In the genomic region with DNA sequence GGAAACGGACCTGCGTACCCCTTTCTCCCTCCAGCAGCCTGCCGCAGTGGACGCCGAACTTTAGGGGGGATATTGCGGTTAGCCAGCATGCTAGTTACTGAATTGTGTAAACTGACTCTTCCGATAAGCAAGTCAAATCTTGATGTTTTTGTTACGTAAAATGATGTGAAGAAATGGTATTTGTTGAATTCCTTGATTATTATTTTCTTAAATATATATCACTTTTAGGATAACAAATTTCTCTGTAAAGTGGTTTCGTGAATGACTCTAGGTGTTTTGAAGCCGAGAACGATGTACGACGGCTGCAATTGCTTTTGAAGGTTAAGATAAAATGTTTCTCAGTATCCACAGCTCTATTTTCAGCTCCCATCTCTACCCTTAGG, we compare ENCODE assay signal across 8 mouse cellular contexts. TPM values are rescaled to one million over a fixed set of nuclear protein-coding genes. Genes with fewer than 3 reads are reported as not detected.
DNase-seq lines count a peak whose midpoint lies in the region; ATAC-seq and TF ChIP-seq lines count a peak whose summit lies in the region.

No protein-coding gene starts in this region.

- DNase-seq in spleen, adult 2 months (ENCODE audit: low read depth in 1 of 2, low spot score in 2 of 2) = no peak
- DNase-seq in spleen, adult 12 weeks (ENCODE audit: low spot score) = no peak
- DNase-seq in stomach, postnatal 0 days (ENCODE audit: low spot score) = no peak
- no peak for DNase-seq in gastrocnemius, postnatal 10 days
- DNase-seq in adipocyte (ENCODE audit: low spot score) = no peak

- TF ChIP-seq EP300 in stomach, postnatal 0 days (optimal IDR thresholded peaks at IDR 0.05) = no peak

- H3K36me3 ChIP-seq in erythroblast, embryonic 14.5 days (ENCODE audit: control insufficient read depth) = no peaks in the 10 kb centered on the region; the same call in none of the 2 replicates
- H3K36me3 ChIP-seq in spleen, adult 2 months (ENCODE audit: control insufficient read depth, insufficient read depth, low read length) = no peaks in the 10 kb centered on the region
- H3K36me3 ChIP-seq in limb, embryonic 15.5 days = no peaks in the 10 kb centered on the region
- H3K36me3 ChIP-seq in stomach, postnatal 0 days (ENCODE audit: control insufficient read depth, insufficient read depth, low read length) = no peaks in the 10 kb centered on the region

- H3K4me1 ChIP-seq in erythroblast, embryonic 14.5 days (ENCODE audit: control insufficient read depth) = peaks cover 33% of the 10 kb centered on the region
- H3K4me1 ChIP-seq in spleen, adult 2 months (ENCODE audit: control insufficient read depth, insufficient read depth, insufficient read length) = peaks cover 8% of the 10 kb centered on the region
- H3K4me1 ChIP-seq in limb, embryonic 15.5 days = peaks cover 21% of the 10 kb centered on the region
- no peaks in the 10 kb centered on the region; the same call in 1 of the 2 replicates for H3K4me1 ChIP-seq in stomach, postnatal 0 days (replicated peaks; ENCODE audit: control insufficient read depth, insufficient read depth)

- peak overlapping the region; percentile 87 for H3K4me3 ChIP-seq in erythroblast, embryonic 14.5 days (replicated peaks)
- peak overlapping the region; percentile 67 for H3K4me3 ChIP-seq in spleen, adult 2 months (ENCODE audit: extremely low read depth, insufficient read depth, insufficient read length)
- H3K4me3 ChIP-seq in limb, embryonic 15.5 days = peak overlapping the region; percentile 79
- peak overlapping the region; percentile 83 for H3K4me3 ChIP-seq in stomach, postnatal 0 days (ENCODE audit: low read depth, low read length)

- peak overlapping the region; percentile 96 for H3K27ac ChIP-seq in spleen, adult 2 months (ENCODE audit: insufficient read depth, low read length)
- H3K27ac ChIP-seq in limb, embryonic 15.5 days = peak overlapping the region; percentile 97
- H3K27ac ChIP-seq in stomach, postnatal 0 days (replicated peaks) = peak overlapping the region; percentile 96

- peak overlapping the region; percentile 55 for H3K4me2 ChIP-seq in limb, embryonic 15.5 days
- H3K4me2 ChIP-seq in stomach, postnatal 0 days (replicated peaks; ENCODE audit: low read depth) = peak overlapping the region; percentile 68

- TF ChIP-seq CTCF in spleen, adult 2 months (IDR thresholded peaks at IDR 0.05; ENCODE audit: extremely low read depth, insufficient read depth, insufficient read length, insufficient replicate concordance) = no peak
- TF ChIP-seq CTCF in stomach, postnatal 0 days (IDR thresholded peaks at IDR 0.05; ENCODE audit: low read depth) = no peak

- no peak for TF ChIP-seq POLR2A in spleen, adult 2 months (IDR thresholded peaks at IDR 0.05; ENCODE audit: low read depth, low read length)

- H3K9me3 ChIP-seq in erythroblast, embryonic 14.5 days (ENCODE audit: control insufficient read depth, low read length) = no peaks in the 10 kb centered on the region
- H3K9me3 ChIP-seq in limb, embryonic 15.5 days = no peaks in the 10 kb centered on the region
- no peaks in the 10 kb centered on the region for H3K9me3 ChIP-seq in stomach, postnatal 0 days (ENCODE audit: control insufficient read depth, low read length)

- H3K9ac ChIP-seq in limb, embryonic 15.5 days = peak overlapping the region; percentile 79
- H3K9ac ChIP-seq in stomach, postnatal 0 days (ENCODE audit: low read length) = peak overlapping the region; percentile 90

- H3K27me3 ChIP-seq in erythroblast, embryonic 14.5 days (ENCODE audit: control insufficient read depth) = no peaks in the 10 kb centered on the region
- H3K27me3 ChIP-seq in spleen, adult 2 months (ENCODE audit: control insufficient read depth, insufficient read depth, low read length) = no peaks in the 10 kb centered on the region
- no peaks in the 10 kb centered on the region for H3K27me3 ChIP-seq in limb, embryonic 15.5 days
- no peaks in the 10 kb centered on the region for H3K27me3 ChIP-seq in stomach, postnatal 0 days (ENCODE audit: control insufficient read depth, insufficient read depth, low read length)

- 1% methylated on average over 13 of the region's 13 CpGs for WGBS in spleen, adult 2 months
- WGBS in limb, embryonic 15.5 days = 3% methylated on average over 13 of the region's 13 CpGs
- 2% methylated on average over 13 of the region's 13 CpGs for WGBS in stomach, postnatal 0 days

- no peak for ATAC-seq in erythroblast, adult 5-6 weeks (replicated peaks; ENCODE audit: low FRiP score, poor library complexity, severe bottlenecking)
- no peak for ATAC-seq in limb, embryonic 15.5 days (ENCODE audit: insufficient number of reproducible peaks, low FRiP score, low TSS enrichment, low read depth)
- no peak for ATAC-seq in stomach, postnatal 0 days (ENCODE audit: low FRiP score, low TSS enrichment)

RNA-seq across cellular contexts. Expression of gene Vps26c, which starts 0.5 kb away (rescaled TPM):
- polyA plus RNA-seq in erythroblast, embryonic 14.5 days (2012) = 0.06 and 0.20 TPM in 2 replicates
- total RNA-seq in erythroblast, adult 5-6 weeks (2015; ENCODE audit: low replicate concordance) = 5.2 and 8.4 TPM in 2 replicates
- 4.5 and 19.8 TPM in 2 replicates for total RNA-seq in erythroblast, adult 5-6 weeks (2017; ENCODE audit: low replicate concordance)
- polyA plus RNA-seq in spleen, adult 2 months (2012; rRNA removed) = 21.4 and 22.3 TPM in 2 replicates
- polyA plus RNA-seq in limb, embryonic 15.5 days (2015; fragmentation: Nextera tagmentation; extraction: Ambion mirVana) = 54.9 and 61.3 TPM in 2 replicates
- 28.5 and 34.8 TPM in 2 replicates for polyA plus RNA-seq in stomach, postnatal 0 days (2015; fragmentation: Nextera tagmentation; extraction: Ambion mirVana)
- total RNA-seq in gastrocnemius, postnatal 10 days (2021) = 10 to 100 TPM; 21.0 to 25.2 TPM

RNA-seq across cellular contexts. Expression of gene Dyrk1a, which starts 42.7 kb away (rescaled TPM):
- polyA plus RNA-seq in erythroblast, embryonic 14.5 days (2012) = 1.7 and 2.2 TPM in 2 replicates
- total RNA-seq in erythroblast, adult 5-6 weeks (2015; ENCODE audit: low replicate concordance) = 34.3 and 65.1 TPM in 2 replicates
- 60.3 and 66.8 TPM in 2 replicates for total RNA-seq in erythroblast, adult 5-6 weeks (2017; ENCODE audit: low replicate concordance)
- 24.7 and 30.7 TPM in 2 replicates for polyA plus RNA-seq in spleen, adult 2 months (2012; rRNA removed)
- polyA plus RNA-seq in limb, embryonic 15.5 days (2015; fragmentation: Nextera tagmentation; extraction: Ambion mirVana) = 7.5 and 8.3 TPM in 2 replicates
- polyA plus RNA-seq in stomach, postnatal 0 days (2015; fragmentation: Nextera tagmentation; extraction: Ambion mirVana) = 4.6 and 5.2 TPM in 2 replicates
- 10 to 100 TPM; 83.9 to 93.5 TPM for total RNA-seq in gastrocnemius, postnatal 10 days (2021)

Comparison
In these comparisons a context has a peak if more than half of its experiments do, and no peak if none do; other contexts are left out.
1. RNA of gene Vps26c, which starts 0.5 kb away (polyA plus RNA-seq): 54.9 to 61.3 TPM in limb, embryonic 15.5 days, 28.5 to 34.8 TPM in stomach, postnatal 0 days and 21.4 to 22.3 TPM in spleen, adult 2 months; 0.06 to 0.20 TPM in erythroblast, embryonic 14.5 days; every median in the first group is over 10 times any median in the second.
2. Peak in every context shown above with its lines, with median percentiles within 50 percentile points of each other: H3K4me3 ChIP-seq and H3K27ac ChIP-seq.